Mouse (Mus musculus): ENCODE measurements around the gene Kif24. TPM values are rescaled to one million over a fixed set of nuclear protein-coding genes. Genes with fewer than 3 reads are reported as not detected.

The Kif24 gene
- total RNA-seq, 2 experiments from 2014 or later: 0.62 to 1.4 TPM

- no peak for DNase-seq
These were observed 118.7 kb downstream of the Kif24 start for GRCm38 (mm10) chr4:41346011-41346410.

DNA sequence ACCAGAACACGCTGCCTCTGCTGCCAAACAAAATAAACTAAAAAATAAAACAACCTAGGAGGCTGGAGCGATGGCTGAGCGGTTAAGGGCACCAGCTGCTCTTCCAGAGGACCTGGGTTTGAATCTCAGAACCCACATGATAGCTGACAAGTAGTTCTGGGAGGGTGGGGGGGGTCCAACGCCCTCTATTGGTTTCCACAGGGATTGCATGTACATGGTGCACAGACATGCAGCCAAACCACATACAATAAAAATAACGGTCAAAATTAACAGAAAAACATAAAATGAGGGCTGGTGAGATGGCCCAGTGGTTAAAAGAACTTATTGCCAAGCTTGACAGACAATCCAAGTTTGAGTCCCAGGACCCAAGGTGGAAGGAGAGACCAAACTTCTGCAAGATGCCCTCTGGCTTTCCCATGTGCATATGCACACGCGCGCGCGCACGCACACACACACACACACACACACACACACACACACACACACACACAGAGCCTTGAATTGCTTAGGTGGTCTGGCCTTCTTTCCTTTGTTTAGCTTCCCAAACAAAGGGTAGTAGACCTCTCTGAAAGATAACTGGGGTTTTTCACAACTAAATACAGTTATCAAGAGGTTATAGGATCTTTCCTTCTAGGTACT lies 123.7 kb downstream of the Kif24 start:
- DNase-seq: no peak

Other genes starting within 250 kb of the Kif24 start
- 10 to 100 TPM; 41.7 to 47.6 TPM for gene Ubap2, start 189.7 kb downstream of the Kif24 start, total RNA-seq (2021)
- gene Dcaf12, start 150.0 kb downstream of the Kif24 start, total RNA-seq (2021): 10 to 100 TPM; 46.7 to 47.2 TPM
- gene Ubap1, start 115.9 kb downstream of the Kif24 start, total RNA-seq (2021): 10 to 100 TPM; 40.7 to 42.0 TPM
- gene Nudt2, start 264 bp upstream of the Kif24 start, total RNA-seq (2021): 10 to 100 TPM; 25.6 to 27.9 TPM
- gene AI464131, start 38.2 kb upstream of the Kif24 start, total RNA-seq (2021): 10 to 100 TPM; 29.9 to 32.4 TPM
- 1 to 10 TPM; 3.1 to 6.5 TPM for gene 1110017D15Rik, start 52.4 kb upstream of the Kif24 start, total RNA-seq (2021)
- gene Fam219a, start 104.7 kb upstream of the Kif24 start, total RNA-seq (2021): 100 to 1,000 TPM; 151 to 152 TPM
- 10 to 100 TPM in 1 of 2 experiments, 1 to 10 TPM in 1; 8.2 to 10.1 TPM for gene Dnaic1, start 104.9 kb upstream of the Kif24 start, total RNA-seq (2021)
- 10 to 100 TPM; 60.2 to 64.3 TPM for gene Enho, start 175.4 kb upstream of the Kif24 start, total RNA-seq (2021)
- gene Cntfr, start 232.2 kb upstream of the Kif24 start, total RNA-seq (2021): 10 to 100 TPM; 90.8 to 97.6 TPM
- gene Il11ra1, start 235.1 kb upstream of the Kif24 start, total RNA-seq (2021): 10 to 100 TPM; 37.0 to 38.0 TPM
- 10 to 100 TPM; 30.0 to 33.1 TPM for gene Rpp25l, start 248.6 kb upstream of the Kif24 start, total RNA-seq (2021)

Measured in layer of hippocampus, postnatal 36 days (tissue).